Mouse (Mus musculus): ENCODE measurements at regions not wholly inside any gene's neighbourhood (a gene's known extent, or its start where the extent isn't known, plus 50 kb on each side); places are given as distances from the start of the nearest gene placed in this dataset.

DNA sequence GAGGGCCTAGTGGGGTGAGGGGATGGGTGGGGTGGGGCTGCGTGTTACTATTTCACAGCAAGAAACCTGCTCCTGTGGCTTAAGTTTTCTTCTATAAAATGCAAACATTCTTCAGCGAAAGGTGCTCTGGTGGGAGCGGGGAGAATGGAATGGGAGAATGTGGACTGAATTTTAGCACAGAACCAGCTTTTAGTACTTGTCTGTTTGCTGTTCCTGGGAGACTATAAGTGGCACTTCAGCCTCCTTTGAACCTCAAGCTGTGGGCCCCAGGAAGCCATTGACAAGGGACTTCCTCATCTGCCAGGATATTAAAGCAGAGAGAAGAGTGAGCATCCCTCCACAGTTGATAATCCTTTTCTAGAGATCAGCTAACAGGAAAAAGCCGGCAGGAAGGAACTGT, 580.2 kb downstream of the Zfp706 start:
- DNase-seq, result no peak

DNA sequence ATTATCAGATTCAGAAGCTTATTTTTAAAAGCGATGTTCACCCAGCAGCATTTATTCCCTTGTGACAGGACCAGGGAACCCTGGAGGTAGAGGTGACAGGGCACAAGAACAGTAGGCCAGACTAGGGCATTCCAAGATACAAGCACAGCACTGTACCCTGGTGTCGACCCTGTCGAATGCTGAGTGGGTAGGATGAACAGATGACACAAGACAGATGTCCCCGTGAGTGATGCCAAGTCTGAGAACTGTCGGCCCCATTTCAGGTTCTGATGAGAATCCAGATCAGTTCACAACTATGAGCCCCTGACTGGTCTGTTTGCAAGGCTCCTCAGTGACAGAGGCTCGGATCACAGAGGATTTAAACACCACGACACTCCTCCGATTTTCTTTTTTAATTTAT, 581.7 kb downstream of the Zfp706 start:
- DNase-seq, result no peak

DNA sequence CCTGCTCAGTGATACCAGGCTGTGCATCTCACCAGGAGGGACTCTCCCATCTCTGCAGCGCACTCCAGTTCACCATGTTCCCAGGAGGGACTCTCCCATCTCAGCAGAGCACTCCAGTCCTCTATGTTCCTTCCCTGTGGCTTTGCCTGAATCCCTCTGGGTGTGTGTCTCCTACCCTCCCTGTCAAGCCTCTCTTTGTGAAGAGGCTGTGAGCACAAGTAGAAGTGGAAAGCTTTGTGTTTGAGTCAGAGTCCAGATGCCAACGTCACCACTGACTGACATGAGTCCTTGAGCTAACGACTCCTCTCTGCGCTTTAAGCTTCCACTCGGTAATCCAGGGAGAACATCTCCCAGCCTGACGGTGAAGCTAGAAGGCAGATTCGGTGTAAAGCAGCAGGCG, 583.5 kb downstream of the Zfp706 start:
- no peak for DNase-seq

DNA sequence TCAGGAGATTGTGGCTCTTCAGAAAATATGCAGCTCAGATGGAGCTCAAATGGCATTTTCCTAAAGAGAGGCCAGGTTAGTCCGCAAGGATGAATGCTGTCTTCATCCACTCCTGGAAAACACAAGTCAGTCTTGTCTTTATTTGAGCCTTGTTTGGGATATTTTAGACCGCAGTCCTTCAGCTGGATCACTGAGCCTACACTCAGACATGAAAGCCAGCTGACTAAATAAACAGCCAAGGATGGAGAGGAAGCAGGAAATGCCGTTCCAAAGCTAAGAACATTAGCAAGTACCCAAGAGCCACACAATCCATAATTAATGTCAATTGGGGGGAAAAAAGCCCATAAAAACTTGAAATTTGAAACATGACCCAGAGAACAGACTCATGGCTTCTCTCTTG, 584.8 kb downstream of the Zfp706 start:
- no peak for DNase-seq

DNA sequence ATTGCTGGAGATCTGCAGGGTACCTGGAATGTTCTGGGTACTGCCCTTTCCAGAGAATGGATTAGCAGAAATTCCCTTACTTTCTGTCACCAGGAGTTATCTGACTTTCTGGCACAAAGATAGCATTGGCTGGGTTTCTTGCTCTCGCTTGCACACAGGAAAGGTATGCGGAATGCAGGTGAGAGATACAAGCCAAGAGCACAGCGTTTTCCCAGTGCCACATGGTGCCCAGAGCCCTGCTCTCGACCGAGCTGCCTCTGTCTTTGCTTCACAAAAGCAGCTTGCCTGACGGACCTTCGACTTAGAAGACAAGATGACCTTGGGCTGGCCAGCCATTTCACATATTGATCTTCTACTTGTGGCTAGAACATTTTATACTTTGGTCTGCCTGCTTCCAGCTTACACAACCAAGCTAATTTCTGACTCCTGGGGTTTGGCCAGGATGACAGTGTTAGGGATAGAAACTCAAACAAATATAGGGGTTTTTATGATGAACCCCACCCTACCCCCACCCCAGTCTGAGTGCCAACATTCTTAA, 587.6 kb downstream of the Zfp706 start:
- DNase-seq, result no peak

DNA sequence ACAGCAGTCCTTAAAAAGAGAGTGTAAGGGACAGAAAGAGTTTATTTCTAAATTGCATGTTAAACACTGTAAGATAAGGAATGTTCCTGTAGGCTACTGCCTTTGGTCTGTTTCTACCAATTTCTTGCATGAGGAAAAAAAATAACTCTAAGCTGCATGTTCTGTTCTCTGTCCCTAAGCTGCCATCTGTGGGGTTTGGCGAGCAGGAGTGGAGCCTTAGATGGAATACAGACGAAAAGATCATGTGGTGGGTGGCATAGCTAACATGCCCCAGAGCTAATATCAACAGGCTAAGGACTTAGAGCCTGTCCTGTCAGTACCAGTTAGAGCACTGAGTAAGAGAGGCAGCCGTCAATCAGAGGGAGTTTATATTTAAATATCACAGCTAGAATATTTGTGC, 590.1 kb downstream of the Zfp706 start:
- DNase-seq, result no peak

DNA sequence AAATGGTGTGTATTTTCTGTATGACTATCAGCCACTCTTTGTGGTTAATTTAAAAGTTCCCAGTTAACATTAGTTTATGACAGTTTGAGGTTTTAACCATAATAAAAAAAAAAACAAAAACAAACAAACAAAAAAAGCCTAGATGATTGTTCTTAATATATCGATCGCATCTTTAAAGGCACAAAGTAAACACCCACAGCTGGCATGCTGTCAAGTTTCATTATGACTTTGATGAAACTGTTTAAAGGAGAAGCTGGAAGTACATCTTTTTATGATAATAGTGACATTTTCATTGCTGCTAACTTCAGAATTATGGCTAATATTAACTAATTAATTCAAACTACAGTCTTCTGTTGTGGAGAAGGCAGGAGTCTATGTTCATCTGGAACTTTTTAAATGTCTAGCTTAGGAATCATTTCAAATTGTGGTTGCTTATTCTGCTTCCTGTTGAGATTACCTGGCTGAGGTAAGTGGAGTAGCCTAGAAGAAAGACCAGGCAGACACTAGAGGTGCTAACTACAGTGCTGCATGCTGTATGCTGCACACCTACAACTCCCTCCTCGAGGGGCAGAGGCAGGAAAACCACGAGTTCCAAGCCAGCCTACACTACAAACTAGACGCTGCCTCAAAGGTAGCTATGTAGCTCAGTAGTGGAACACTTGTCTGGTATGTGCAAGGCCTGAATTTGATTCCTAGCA, 591.9 kb downstream of the Zfp706 start:
- no peak for DNase-seq

DNA sequence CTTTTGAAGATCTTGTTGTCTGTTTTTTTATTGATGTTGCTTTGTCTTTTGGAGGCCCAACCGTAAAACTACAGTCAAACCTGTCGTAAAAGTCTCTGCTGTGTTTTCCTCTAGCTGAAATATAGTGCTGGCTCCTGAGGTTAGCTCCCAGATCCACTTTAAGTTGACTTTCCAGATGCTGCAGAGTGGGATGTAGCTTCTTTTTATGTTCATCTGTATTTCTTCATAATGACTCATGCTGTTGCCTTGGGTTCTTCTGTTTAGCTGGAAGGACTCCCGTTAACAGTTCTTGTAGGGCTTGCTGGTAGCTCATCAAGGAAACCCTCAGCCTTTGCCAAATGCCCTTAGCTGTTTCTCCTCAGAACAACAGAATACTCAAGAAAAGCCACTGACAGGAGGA, 595.6 kb downstream of the Zfp706 start:
- DNase-seq, result no peak

DNA sequence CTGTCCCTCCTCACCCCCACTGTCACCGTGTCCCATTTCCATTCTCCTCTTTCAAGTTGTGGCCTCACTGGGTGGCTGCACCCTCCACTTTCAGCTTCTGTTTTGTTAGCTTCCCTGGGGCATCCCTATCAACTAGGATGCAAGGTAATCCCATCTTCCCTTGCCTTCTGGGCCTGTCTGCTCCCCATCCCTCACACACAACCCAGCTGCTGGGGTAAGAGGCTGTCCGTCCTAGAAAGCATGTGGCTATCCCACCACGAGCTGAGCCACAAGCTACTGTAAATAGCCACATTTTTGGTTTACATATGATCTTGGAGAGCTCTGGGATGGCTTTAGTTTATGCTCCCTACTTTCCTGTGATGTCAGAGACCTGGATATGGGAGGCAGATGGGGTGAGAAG, 602.1 kb downstream of the Zfp706 start:
- no peak for DNase-seq

DNA sequence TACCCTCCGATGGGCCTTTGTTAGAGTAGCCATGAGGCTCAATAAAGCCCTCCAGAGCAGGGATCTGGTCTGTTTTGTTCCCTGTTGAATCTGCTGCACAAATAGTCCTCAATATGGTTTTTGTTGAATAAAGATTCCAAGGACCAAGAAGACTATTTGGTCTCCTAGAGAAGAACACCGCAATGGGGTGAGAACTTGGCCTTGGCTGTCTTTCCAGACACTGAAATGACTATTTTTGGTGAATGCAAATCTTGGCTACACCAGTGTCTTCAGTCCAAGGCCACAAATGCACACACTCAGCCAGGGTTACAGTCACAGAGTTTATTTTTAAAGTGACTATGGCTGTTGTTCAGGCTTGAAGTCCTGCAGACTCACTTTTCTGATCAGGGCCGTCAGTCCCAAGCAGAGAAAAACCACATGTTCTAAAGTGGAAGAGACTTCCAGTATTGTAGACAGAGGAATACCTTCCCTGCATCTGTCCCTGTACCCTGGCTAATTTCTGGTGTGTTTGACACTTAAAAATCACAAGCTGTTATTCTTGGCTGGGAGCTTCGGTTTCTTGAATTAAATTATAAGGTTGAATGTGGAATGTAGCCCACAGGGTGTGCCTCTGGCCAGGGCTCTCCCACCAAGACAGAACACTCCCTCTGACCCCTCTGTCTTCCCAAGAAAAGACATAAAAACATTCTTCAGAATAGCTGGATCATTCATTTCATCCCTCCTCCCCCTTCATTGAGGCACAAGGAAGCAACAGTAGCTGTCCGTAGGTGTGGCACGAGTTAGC, 604.0 kb downstream of the Zfp706 start:
- DNase-seq, result no peak

DNA sequence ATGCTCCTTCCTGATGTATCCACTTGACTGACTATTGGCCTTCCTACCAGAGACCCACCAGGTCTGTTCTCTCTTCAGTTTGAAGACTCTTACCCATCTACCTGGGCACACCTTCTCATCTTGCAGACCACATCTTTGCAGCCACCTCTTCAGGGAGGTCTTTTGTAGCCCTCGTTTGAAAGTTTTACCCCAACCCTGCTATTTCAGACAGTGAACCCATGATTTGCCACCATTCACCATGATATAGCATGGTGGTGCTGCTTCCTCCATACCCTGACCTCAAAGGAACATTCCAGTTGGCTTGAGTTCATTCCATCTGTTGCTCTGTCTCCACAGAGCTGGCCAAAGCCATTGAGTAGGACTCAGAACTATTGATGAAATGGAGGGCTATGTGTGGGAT, 605.5 kb downstream of the Zfp706 start:
- DNase-seq, result no peak

DNA sequence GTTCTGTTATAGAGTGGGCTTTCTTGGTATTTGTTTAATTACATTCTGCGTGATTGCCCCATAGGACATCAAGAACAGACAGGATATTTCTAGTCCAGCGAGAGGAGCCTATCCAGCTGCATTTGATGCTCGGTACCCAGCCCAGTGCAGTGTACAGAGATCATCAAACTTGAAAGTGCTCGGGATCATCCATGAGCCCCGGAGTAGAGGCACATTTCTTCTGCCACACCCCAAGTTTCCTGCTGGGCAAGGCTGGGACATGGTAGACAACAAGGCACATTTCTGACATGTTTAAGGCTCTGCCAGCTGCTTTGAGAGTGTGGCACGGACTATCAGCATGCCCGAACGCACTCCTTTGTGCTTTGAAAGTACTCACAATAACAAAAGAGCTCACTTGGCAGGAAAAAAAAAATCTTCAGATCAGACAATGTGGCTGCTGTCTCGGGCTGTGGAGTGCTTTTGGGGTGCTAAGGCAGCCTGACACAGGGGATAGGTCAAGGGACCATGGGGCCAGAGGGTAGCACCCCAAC, 607.2 kb downstream of the Zfp706 start:
- no peak for DNase-seq

DNA sequence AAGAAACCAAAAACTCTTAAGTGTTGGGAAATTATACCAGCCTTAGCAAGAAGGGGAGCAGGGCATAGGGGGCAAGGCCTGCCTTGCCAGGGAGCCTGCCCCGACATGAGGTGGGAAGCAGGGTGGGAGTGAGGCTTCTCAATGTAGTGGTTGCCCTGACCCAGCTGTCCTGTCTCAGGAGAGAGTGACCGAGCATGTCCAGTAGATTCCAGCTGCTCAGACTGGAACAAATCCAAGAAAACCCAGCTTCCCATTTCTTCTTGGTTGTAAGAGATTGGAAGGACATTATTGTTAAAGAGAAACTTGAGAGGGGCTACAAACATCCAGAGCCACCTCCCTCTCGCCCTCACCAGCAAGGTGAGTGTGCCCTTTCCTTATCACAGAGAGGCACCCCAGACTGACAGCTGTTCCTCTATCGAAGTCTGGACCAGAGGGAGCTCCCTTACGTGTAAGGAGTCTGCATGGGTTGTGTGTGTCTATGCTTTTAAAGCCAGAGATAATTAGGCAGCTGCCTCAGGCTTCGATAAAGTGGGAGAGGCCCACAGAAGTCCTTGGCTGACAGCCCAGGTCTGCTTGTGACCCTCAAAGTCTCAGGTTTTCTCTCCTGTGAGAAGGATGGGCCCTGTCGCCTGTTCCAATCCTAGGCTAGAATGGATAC, 608.1 kb downstream of the Zfp706 start:
- no peak for DNase-seq

DNA sequence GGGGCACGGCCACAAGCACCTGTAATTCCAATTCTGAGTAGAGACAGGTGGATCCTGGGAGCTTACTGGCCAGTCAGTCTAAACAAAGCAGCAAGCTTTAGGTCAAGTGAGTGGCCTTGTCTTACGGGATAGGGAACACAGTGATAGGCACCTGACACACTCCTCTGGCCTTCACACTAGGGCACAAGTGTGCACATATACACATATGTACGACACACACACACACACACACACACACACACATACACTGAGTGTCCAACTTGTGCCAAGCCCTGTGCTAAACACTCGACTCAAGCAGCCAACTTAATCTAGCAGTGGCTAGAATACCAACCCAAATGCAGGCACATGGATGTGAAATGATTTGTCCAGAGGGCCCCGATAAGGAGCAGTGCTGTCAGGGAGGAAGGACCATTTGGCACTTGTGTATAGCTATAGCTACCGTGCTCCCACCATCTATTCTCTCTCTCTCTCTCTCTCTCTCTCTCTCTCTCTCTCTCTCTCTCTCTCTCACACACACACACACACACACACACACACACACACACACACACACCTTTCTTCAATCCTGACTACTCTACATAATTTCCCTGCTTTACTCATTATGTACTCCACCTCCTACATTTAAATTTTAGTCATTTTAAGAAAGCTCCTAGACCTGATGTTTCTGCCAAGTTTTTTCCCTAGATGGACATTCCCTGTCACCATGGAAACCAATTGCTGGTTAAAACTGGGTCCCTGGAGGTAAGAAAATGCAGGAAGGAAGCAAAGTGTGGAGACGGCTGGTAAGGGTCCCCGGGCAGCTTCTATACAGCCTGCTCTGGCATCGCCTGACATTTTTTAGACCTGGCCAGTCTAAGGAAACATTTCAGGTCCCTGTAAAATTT, 609.2 kb downstream of the Zfp706 start:
- no peak for DNase-seq

DNA sequence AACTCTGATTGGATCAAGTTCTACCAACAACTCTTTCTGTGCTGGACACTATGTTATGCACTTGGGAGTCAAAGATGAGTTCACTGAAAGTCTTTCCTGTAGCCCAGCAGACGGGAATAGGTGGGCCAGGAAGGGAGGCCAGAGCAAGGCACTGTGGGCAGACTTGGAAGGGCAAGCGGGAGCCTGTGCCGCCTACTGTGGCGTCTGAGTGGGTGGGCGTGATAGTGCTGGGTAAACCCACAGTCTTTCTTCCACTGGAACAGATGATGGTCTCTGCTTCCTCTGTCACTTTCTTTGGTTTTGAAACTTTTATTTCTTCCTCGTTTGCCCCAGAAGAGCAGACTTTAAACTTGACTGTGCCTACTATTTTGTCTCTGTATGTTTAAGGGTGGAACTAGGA, 610.8 kb downstream of the Zfp706 start:
- no peak for DNase-seq

DNA sequence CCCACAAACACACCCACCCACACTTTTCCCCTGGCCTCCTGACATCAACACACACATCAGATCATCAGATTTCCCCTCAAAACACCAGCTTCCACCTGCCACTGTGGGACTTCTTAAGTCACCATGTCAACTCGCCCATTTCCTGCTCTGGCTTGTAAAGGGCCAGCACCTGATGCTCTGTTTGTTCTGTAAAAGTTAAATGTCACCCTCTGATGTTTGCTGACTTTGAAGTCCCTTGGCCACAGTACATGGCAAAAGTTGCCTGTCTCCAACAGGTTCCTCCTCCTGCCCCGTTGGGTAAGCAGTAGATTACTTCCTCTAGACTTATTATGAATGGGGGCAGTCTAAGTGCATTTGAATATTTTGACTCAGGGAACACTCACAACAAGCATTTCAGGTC, 611.3 kb downstream of the Zfp706 start:
- DNase-seq, result no peak

DNA sequence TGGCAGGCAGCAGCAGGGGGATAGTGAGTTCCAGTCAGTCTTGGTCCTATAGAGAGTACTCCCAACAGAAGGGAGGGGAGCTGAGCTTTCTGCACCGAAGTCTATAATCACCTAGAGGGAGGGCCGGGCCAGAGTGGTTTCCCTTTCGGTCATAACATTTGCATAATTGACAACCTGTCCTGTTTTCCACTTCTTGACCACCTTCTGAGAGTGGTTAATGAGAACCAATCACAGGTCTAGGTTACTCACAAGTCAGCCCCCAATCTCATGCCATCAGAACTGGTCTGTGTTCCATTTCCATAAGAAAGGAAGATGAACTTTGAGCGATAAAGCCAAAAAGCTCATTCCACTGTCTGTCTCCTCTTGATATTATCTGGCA, 611.9 kb downstream of the Zfp706 start:
- DNase-seq, result no peak

DNA sequence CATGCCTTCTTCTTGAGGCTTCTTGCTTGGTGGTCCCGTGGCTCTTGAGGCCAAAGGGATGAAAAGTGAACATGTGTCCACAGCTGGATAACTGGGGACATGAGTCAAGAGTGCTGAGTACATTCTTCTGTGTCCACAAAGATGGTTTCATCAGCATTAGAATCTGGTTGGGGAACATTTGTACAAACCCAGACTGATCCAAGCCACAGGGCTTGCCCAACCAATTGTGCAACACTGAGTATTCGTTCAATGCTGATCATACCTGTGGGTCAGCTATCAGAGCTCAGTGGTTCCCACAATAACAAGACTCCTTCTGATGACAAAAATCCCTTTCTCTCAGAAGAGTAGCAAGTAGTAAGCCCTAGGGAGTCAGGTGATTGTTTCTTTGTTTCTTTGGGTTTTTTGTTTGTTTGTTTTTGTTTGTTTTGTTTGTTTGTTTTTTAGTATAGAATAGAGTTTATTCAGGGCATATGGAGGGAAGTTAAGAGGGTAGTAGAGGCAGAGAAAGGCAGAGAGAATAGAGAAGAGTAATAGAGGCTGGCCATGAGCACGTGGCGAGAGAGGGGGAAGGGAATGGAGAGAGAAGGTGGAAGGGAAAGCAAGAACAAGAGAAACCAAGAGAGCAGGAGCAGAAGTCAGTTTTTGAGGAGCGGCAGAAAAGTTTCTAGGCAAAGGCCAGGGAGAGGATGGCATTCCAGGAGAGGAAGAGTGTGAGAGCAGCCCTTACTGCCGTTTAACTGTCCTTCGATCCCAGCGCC, 612.5 kb downstream of the Zfp706 start:
- no peak for DNase-seq

DNA sequence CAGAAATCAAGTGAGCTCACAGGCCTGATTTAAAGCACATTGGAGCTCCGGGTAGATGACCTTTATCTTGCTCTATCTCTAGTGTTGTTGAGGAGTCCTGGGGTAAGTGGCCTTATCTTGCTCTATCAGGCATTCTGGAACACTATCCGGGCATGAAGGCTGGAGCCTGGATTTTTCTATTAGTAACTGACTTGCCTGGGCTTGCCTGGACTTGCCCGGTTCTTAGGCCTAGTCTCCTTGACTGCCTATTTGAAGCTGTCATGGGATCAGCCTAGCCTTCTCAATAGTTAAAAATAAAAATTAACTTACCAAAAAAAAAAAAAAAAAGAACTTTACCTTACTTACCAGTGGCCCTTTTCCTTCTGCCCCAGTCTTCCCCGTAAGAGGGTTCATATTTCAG, 617.8 kb downstream of the Zfp706 start:
- no peak for DNase-seq

DNA sequence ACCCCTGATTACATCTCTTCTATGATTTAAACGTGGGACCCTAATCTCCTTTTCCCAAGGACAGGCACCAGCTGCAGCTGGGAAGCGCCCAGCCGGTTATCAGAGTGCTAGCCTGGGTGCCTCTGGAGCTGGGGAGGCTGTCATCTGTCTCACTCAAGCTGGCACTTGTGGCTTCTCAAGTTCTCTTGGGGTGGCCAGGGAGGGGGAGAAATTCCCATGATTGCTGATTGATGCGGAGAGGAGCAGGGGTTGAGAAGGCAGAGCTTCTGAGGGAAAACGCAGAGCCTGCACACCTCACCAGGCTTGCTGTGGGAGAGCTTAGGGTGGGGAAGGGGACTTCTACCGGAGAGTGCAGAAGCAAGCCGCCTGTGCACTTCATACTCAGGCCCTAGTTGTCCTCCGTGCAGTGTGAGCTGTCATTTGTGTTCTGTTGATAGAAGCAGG, 626.3 kb downstream of the Zfp706 start:
- no peak for DNase-seq

DNA sequence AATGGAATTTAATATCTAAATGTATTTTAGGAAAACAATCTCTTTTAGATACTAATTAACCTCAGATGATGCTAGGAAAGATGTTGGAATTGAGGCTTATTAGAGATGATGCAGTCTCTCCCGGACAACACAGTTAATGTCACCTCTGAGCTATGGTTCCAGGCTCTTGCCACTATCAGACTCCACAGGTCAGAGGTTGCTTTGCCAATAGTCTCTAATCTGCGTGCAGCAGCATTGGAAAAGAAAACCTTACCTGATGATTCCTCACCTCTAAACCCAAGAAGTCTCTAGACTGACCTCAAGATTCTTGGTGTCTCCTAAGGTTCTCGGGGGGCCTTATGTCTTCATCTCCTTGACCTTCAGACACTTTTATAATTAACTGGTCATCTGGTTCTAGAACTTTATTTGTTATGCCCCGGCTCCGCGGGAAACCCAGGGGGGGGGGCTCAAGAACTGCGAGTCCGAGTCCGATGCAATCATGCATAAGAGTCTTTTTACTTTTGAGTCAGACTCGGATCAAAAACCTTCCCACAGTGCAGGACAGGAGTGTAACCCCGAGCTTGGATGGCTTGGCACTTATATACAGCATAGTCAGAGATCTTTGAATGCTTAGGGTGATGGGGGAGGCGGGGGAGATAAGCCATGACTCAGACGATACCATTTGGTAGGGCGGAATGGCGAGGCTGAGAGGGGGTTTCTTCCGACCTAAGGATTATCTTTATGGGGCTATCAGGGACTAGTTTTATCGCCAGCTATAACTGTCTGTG, 626.9 kb downstream of the Zfp706 start:
- no peak for DNase-seq
